22 mouse cellular contexts compared by ENCODE assay signal in genomic region chr6:128650827-128651226, GRCm38 (mm10). TPM values are rescaled to one million over a fixed set of nuclear protein-coding genes. Genes with fewer than 3 reads are reported as not detected.
A peak's percentile ranks its signal among the peaks of the same experiment; 100 is the strongest.
DNase-seq lines count a peak whose midpoint lies in the region; ATAC-seq and TF ChIP-seq lines count a peak whose summit lies in the region.
"Not testable (repeated sequence)": the region's sequence is repeated elsewhere in the genome, so short reads cannot be mapped to it uniquely, and the experiment has no call there.
"Had no signal": no experiment of that assay in that cellular context is flagged by ENCODE, and none has a peak within 500 bp of the region (broad histone marks: within the 10 kb centered on the region; RNA-seq: fewer than 3 reads in every experiment).

No protein-coding gene starts in this region.

- H3K4me1 ChIP-seq in MEL (ENCODE audit: control insufficient read depth in 1 of 2, insufficient read depth in 2 of 2, low read length in 2 of 2); intestine, embryonic 15.5 days (replicated peaks); intestine, postnatal 0 days (replicated peaks; ENCODE audit: control insufficient read depth, insufficient read depth, low read length); lung, embryonic 16.5 days (replicated peaks; ENCODE audit: control insufficient read depth, insufficient read depth, low read length); stomach, embryonic 14.5 days (ENCODE audit: control insufficient read depth, insufficient read depth, low read length); stomach, postnatal 0 days (replicated peaks; ENCODE audit: control insufficient read depth, insufficient read depth): not testable (repeated sequence)
- H3K4me1 ChIP-seq in heart, embryonic 12.5 days (replicated peaks) = peaks cover 10% of the 10 kb centered on the region

- not testable (repeated sequence) for TF ChIP-seq RAD21 in MEL (IDR thresholded peaks at IDR 0.05; ENCODE audit: low read depth, low read length)

- not testable (repeated sequence) for H3K4me3 ChIP-seq in MEL (ENCODE audit: control insufficient read depth in 1 of 2, insufficient read depth in 1 of 2, low read depth in 2 of 2, low read length in 2 of 2); heart, embryonic 12.5 days; intestine, embryonic 15.5 days (replicated peaks); intestine, postnatal 0 days (ENCODE audit: low read depth, low read length); lung, embryonic 16.5 days (ENCODE audit: low read length); stomach, embryonic 14.5 days (ENCODE audit: low read depth, low read length); stomach, postnatal 0 days (ENCODE audit: low read depth, low read length)

- H3K27me3 ChIP-seq in MEL (ENCODE audit: control insufficient read depth in 1 of 2, insufficient read depth in 2 of 2, low read length in 2 of 2); heart, embryonic 12.5 days (replicated peaks); intestine, embryonic 15.5 days (replicated peaks); intestine, postnatal 0 days (replicated peaks; ENCODE audit: control insufficient read depth, insufficient read depth, low read length); lung, embryonic 16.5 days (ENCODE audit: control insufficient read depth, insufficient read depth, low read depth, low read length); stomach, embryonic 14.5 days (ENCODE audit: control insufficient read depth, insufficient read depth, low read length); stomach, postnatal 0 days (ENCODE audit: control insufficient read depth, insufficient read depth, low read length): not testable (repeated sequence)

- 84% methylated on average over 7 of the region's 7 CpGs for WGBS in heart, embryonic 12.5 days
- 86% methylated on average over 7 of the region's 7 CpGs for WGBS in intestine, embryonic 15.5 days
- WGBS in intestine, postnatal 0 days = 74% methylated on average over 4 of the region's 7 CpGs
- 66% methylated on average over 4 of the region's 7 CpGs for WGBS in lung, embryonic 16.5 days
- WGBS in stomach, embryonic 14.5 days = 81% methylated on average over 4 of the region's 7 CpGs
- WGBS in stomach, postnatal 0 days = 66% methylated on average over 4 of the region's 7 CpGs

- not testable (repeated sequence) for TF ChIP-seq POLR2A in MEL (IDR thresholded peaks at IDR 0.05; ENCODE audit: control insufficient read depth in 1 of 2, insufficient read depth in 1 of 2, low read depth in 1 of 2, low read length in 2 of 2, poor library complexity in 1 of 2)

- H3K79me2 ChIP-seq in MEL (ENCODE audit: control insufficient read depth, insufficient read depth, low read length, poor library complexity) = not testable (repeated sequence)

- not testable (repeated sequence) for H3K9ac ChIP-seq in MEL (ENCODE audit: control insufficient read depth, low read depth, low read length, poor library complexity, severe bottlenecking); heart, embryonic 12.5 days; intestine, embryonic 15.5 days; intestine, postnatal 0 days (ENCODE audit: low read depth, low read length); lung, embryonic 16.5 days (ENCODE audit: low read length); stomach, embryonic 14.5 days (replicated peaks; ENCODE audit: low read depth, low read length); stomach, postnatal 0 days (ENCODE audit: low read length)

- DNase-seq in MEL (ENCODE audit: low read depth, low spot score) = peak; percentile 12
- not testable (repeated sequence) for DNase-seq in stomach, postnatal 0 days (ENCODE audit: low spot score)

- H3K4me2 ChIP-seq in heart, embryonic 12.5 days; intestine, embryonic 15.5 days (replicated peaks); intestine, postnatal 0 days (replicated peaks; ENCODE audit: low read depth); lung, embryonic 16.5 days (ENCODE audit: low read depth, low read length); stomach, embryonic 14.5 days (replicated peaks; ENCODE audit: low read depth, low read length); stomach, postnatal 0 days (replicated peaks; ENCODE audit: low read depth): not testable (repeated sequence)

- not testable (repeated sequence) for TF ChIP-seq EP300 in MEL (IDR thresholded peaks at IDR 0.05; ENCODE audit: low read depth in 1 of 2, low read length in 2 of 2); stomach, postnatal 0 days (optimal IDR thresholded peaks at IDR 0.05)

- 0 out of 2 replicates have a peak, but pooled peaks have one; percentile 51 for ATAC-seq in heart, embryonic 12.5 days (ENCODE audit: insufficient number of reproducible peaks, low FRiP score)
- peak; percentile 45 for ATAC-seq in intestine, embryonic 15.5 days
- ATAC-seq in intestine, postnatal 0 days = not testable (repeated sequence)
- peak; percentile 38; the same call in 1 of the 2 replicates for ATAC-seq in lung, embryonic 16.5 days (ENCODE audit: low read depth)
- ATAC-seq in stomach, embryonic 14.5 days (ENCODE audit: insufficient number of reproducible peaks, insufficient read depth, low FRiP score, low read depth) = peak; percentile 62; the same call in 1 of the 2 replicates
- ATAC-seq in stomach, postnatal 0 days (ENCODE audit: low FRiP score, low TSS enrichment) = peak; percentile 38; the same call in 1 of the 2 replicates

- H3K9me3 ChIP-seq in MEL (replicated peaks; ENCODE audit: insufficient read depth, low read length); heart, embryonic 12.5 days (replicated peaks); intestine, embryonic 15.5 days; intestine, postnatal 0 days (ENCODE audit: control insufficient read depth); lung, embryonic 16.5 days (ENCODE audit: control insufficient read depth, low read length); stomach, embryonic 14.5 days (ENCODE audit: control insufficient read depth, low read depth, low read length); stomach, postnatal 0 days (ENCODE audit: control insufficient read depth, low read length): not testable (repeated sequence)

- H3K27ac ChIP-seq in MEL (ENCODE audit: control insufficient read depth, low read depth, low read length); heart, embryonic 12.5 days (ENCODE audit: poor library complexity, severe bottlenecking); intestine, embryonic 15.5 days; lung, embryonic 16.5 days (ENCODE audit: low read length); stomach, embryonic 14.5 days (ENCODE audit: low read length); stomach, postnatal 0 days (replicated peaks): not testable (repeated sequence)
- H3K27ac ChIP-seq in intestine, postnatal 0 days (ENCODE audit: low read depth, low read length) = peak overlapping the region; percentile 57; the same call in 1 of the 2 replicates

- TF ChIP-seq CTCF in MEL (IDR thresholded peaks at IDR 0.05 in 2 of 3, conservative IDR thresholded peaks at IDR 0.05 in 1 of 3; ENCODE audit: control insufficient read depth in 1 of 3, insufficient read depth in 1 of 3, low read depth in 2 of 3, low read length in 3 of 3, poor library complexity in 1 of 3, severe bottlenecking in 1 of 3); intestine, postnatal 0 days (IDR thresholded peaks at IDR 0.05; ENCODE audit: low read depth); stomach, postnatal 0 days (IDR thresholded peaks at IDR 0.05; ENCODE audit: low read depth): not testable (repeated sequence)

- H3K36me3 ChIP-seq in MEL (ENCODE audit: control insufficient read depth in 1 of 2, insufficient read depth in 2 of 2, low read length in 2 of 2); heart, embryonic 12.5 days; intestine, embryonic 15.5 days; intestine, postnatal 0 days (ENCODE audit: control insufficient read depth, insufficient read depth); lung, embryonic 16.5 days (ENCODE audit: control insufficient read depth, insufficient read depth, low read length); stomach, embryonic 14.5 days (ENCODE audit: control insufficient read depth, insufficient read depth, low read length); stomach, postnatal 0 days (ENCODE audit: control insufficient read depth, insufficient read depth, low read length): not testable (repeated sequence)

RNA-seq across cellular contexts. Expression of gene Clec2h, which starts 11.4 kb away (rescaled TPM):
- total RNA-seq in MEL (2012; rRNA removed) = not detected in 2 replicates
- polyA plus RNA-seq in MEL (2012; ENCODE audit: insufficient read depth in 1 of 2, insufficient read length in 2 of 2, low read depth in 1 of 2, low replicate concordance in 2 of 2, missing spikeins in 1 of 2) = not detected
- 0.18 TPM in 1 of 2 replicates, not detected in the other for polyA plus RNA-seq in heart, embryonic 12.5 days (2016; fragmentation: Nextera tagmentation; extraction: Ambion mirVana)
- polyA plus RNA-seq in intestine, embryonic 15.5 days (2015; fragmentation: Nextera tagmentation; extraction: Ambion mirVana) = 11.4 and 15.9 TPM in 2 replicates
- polyA plus RNA-seq in intestine, postnatal 0 days (2015; fragmentation: Nextera tagmentation; extraction: Ambion mirVana) = 169 and 175 TPM in 2 replicates
- polyA plus RNA-seq in lung, embryonic 16.5 days (2015; fragmentation: Nextera tagmentation; extraction: Ambion mirVana) = 0.50 TPM in 1 of 2 replicates, not detected in the other
- not detected in 2 replicates for polyA plus RNA-seq in stomach, embryonic 14.5 days (2014; fragmentation: Nextera tagmentation; extraction: Ambion mirVana)
- polyA plus RNA-seq in stomach, postnatal 0 days (2015; fragmentation: Nextera tagmentation; extraction: Ambion mirVana) = 0.12 and 0.17 TPM in 2 replicates
- total RNA-seq: CH12.LX; common myeloid progenitor, adult 5-6 weeks had no signal
- polyA plus RNA-seq: adrenal gland, adult 2 months; brain, embryonic 14.5 days; CD4-positive, CD25-positive, alpha-beta regulatory T cell, adult 4 months; embryonic facial prominence, embryonic 11.5 days; embryonic facial prominence, embryonic 13.5 days; embryonic facial prominence, embryonic 15.5 days; erythroblast, embryonic 14.5 days; forebrain, embryonic 10.5 days; forebrain, embryonic 12.5 days; forebrain, embryonic 14.5 days; G1E had no signal

RNA-seq across cellular contexts. Expression of gene Klrb1a, which starts 27.5 kb away (rescaled TPM):
- not detected in 2 replicates for total RNA-seq in MEL (2012; rRNA removed)
- polyA plus RNA-seq in MEL (2012; ENCODE audit: insufficient read depth in 1 of 2, insufficient read length in 2 of 2, low read depth in 1 of 2, low replicate concordance in 2 of 2, missing spikeins in 1 of 2) = not detected
- polyA plus RNA-seq in heart, embryonic 12.5 days (2016; fragmentation: Nextera tagmentation; extraction: Ambion mirVana) = not detected in 2 replicates
- not detected in 2 replicates for polyA plus RNA-seq in intestine, embryonic 15.5 days (2015; fragmentation: Nextera tagmentation; extraction: Ambion mirVana)
- not detected in 2 replicates for polyA plus RNA-seq in intestine, postnatal 0 days (2015; fragmentation: Nextera tagmentation; extraction: Ambion mirVana)
- not detected in 2 replicates for polyA plus RNA-seq in lung, embryonic 16.5 days (2015; fragmentation: Nextera tagmentation; extraction: Ambion mirVana)
- not detected in 2 replicates for polyA plus RNA-seq in stomach, embryonic 14.5 days (2014; fragmentation: Nextera tagmentation; extraction: Ambion mirVana)
- polyA plus RNA-seq in stomach, postnatal 0 days (2015; fragmentation: Nextera tagmentation; extraction: Ambion mirVana) = not detected in 2 replicates
- total RNA-seq: adrenal gland, adult 2 months; adrenal gland, postnatal 25 days; adrenal gland, postnatal 4 days; CH12.LX; common myeloid progenitor, adult 5-6 weeks had no signal
- polyA plus RNA-seq: CD4-positive, CD25-positive, alpha-beta regulatory T cell, adult 4 months; embryonic facial prominence, embryonic 11.5 days; embryonic facial prominence, embryonic 13.5 days; embryonic facial prominence, embryonic 15.5 days; erythroblast, embryonic 14.5 days; forebrain, embryonic 10.5 days; forebrain, embryonic 12.5 days; forebrain, embryonic 14.5 days; G1E had no signal

Comparison
In these comparisons a context has a peak if more than half of its experiments do, and no peak if none do; other contexts are left out.
1. RNA of gene Clec2h, which starts 11.4 kb away (polyA plus RNA-seq): 169 to 175 TPM in intestine, postnatal 0 days; 11.4 to 15.9 TPM in intestine, embryonic 15.5 days, 0.18 TPM in heart, embryonic 12.5 days, 0.12 to 0.17 TPM in stomach, postnatal 0 days, not detected in stomach, embryonic 14.5 days, not detected in MEL and 0.50 TPM in lung, embryonic 16.5 days; every median in the first group is over 10 times any median in the second.